Mouse (Mus musculus): ENCODE results near the gene Wdr82.

- TF ChIP-seq CTCF (IDR thresholded peaks at IDR 0.05; ENCODE audit: extremely low read depth, insufficient read length, insufficient replicate concordance, low read depth, low read length) (no peak), POLR2A (IDR thresholded peaks at IDR 0.05; ENCODE audit: low read depth, low read length) (no peak)
These were observed 13.3 kb downstream of the Wdr82 start for GRCm38 (mm10) chr9:106183996-106184395.

Measured in small intestine, adult 2 months (tissue).